Mouse (Mus musculus) adrenal gland, postnatal 10 days (tissue): Measurements from ENCODE around the gene Ccl21a. TPM values are rescaled to one million over a fixed set of nuclear protein-coding genes. Genes with fewer than 3 reads are reported as not detected.
"Not testable (repeated sequence)": the region's sequence is repeated elsewhere in the genome, so short reads cannot be mapped to it uniquely, and the experiment has no call there.

Experiments used
- DNase-seq: peaks from one replicate; pipeline ENCODE4 v3.0.0; 2021; ENCODE audit warnings: mixed read lengths
- long read RNA-seq, 2 experiments: library from polyadenylated mRNA; stranded (forward); transcript quantifications; one replicate each; pipeline ENCODE4 v2.0.0; 2021
- total RNA-seq, 2 experiments: library from RNA; stranded (reverse); gene quantifications; 2 replicates each; pipeline ENCODE4 v1.2.3; 2021

Ccl21a gene
- 10 to 100 TPM; 43.1 to 45.7 TPM for total RNA-seq
- long read RNA-seq, experiment 1, transcript Ccl21a-201 (4 exons, 870 nt) = major isoform, 16 of 19 reads
- long read RNA-seq, experiment 1, partial matches to known transcripts = 3 of 19 reads
- long read RNA-seq, experiment 1, other reads (novel, unspliced or antisense) = 0 of 19 reads
- long read RNA-seq, experiment 2, partial matches to known transcripts = 0 of 3 reads
- long read RNA-seq, experiment 2, other reads (novel, unspliced or antisense) = 0 of 3 reads

DNA sequence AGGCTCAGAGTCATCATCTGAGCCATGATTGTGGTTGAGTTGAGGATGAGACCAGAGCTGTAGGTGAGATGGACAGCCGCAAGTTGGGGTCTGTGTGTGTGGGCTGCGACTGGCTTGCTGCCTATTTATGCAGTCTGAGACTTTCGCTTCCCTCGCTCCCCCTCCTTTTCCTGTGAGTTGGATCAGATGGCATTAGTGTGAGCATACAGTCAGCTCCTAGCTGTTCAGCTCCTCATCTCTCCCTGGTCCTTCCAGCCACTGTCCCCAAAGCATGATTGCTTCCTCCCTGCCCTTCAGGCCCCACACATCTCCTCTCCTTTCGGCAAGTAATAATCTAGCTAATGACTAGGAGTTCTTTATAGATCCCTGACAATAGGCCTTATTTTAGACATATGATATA, at the start of gene Ccl21a:
Gene Ccl21a (minus strand): TSS at position 101 of the 400 bp plus-strand sequence.
- DNase-seq = not testable (repeated sequence)

DNA sequence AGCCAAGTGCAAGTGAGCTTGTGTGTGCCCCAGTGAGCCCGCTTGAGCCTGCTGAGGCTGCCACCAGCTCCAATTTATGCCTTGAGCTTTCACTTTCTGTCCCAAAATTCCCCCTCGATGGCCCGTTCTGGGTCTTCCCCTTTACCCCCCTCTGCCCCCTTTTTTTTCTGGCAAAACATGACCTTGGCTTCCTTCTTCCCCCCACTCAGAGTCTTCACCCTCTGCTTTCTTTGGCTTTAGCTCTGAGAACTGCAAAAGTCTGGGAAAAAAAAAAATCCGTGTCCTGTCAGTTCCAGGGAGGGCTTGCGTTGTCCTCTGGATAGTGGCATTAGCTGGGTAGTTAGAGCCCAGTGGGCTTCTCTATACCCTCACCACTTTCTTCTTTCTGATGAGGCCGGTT, 17.3 kb downstream of the Ccl21a start, which contains the start of gene Ccl19:
Gene Ccl19 (minus strand): TSS at position 101 of the 400 bp plus-strand sequence.
- not testable (repeated sequence) for DNase-seq

GRCm38 (mm10) chr4:42735245-42735644, 38.5 kb downstream of the Ccl21a start, which contains the start of gene 4930578G10Rik:
TSS of gene 4930578G10Rik (plus strand) at chr4:42735545.
- not testable (repeated sequence) for DNase-seq

Other genes with a start within 250 kb of the Ccl21a start
- gene Fam205a2, start 245.8 kb downstream of the Ccl21a start, total RNA-seq = not detected
- not detected for gene Gm10591, start 161.8 kb downstream of the Ccl21a start, total RNA-seq
- 10 to 100 TPM; 15.0 to 15.3 TPM for gene Gm2564, start 144.3 kb downstream of the Ccl21a start, total RNA-seq
- 1 to 10 TPM in 1 of 2 experiments, not detected in 1; 4.3 TPM for gene Ccl27b, start 118.7 kb downstream of the Ccl21a start, total RNA-seq
- gene Il11ra2, start 112.1 kb downstream of the Ccl21a start, total RNA-seq = not detected
- under 1 TPM in 1 of 2 experiments, not detected in 1; 0.51 TPM for gene 4930578G10Rik, start 38.4 kb downstream of the Ccl21a start, total RNA-seq
- gene Ccl19, start 17.4 kb downstream of the Ccl21a start, total RNA-seq = 1 to 10 TPM; 4.8 to 5.2 TPM
- not detected for gene Fam205a1, start 79.9 kb upstream of the Ccl21a start, total RNA-seq
- gene Gm12394, start 82.8 kb upstream of the Ccl21a start, total RNA-seq = not detected
- not detected for gene Fam205c, start 100.2 kb upstream of the Ccl21a start, total RNA-seq
- 1 to 10 TPM; 2.4 to 6.3 TPM for gene Phf24, start 142.7 kb upstream of the Ccl21a start, total RNA-seq
- 10 to 100 TPM; 19.4 to 20.4 TPM for gene Dnajb5, start 175.8 kb upstream of the Ccl21a start, total RNA-seq
- not detected for gene 1700022I11Rik, start 195.6 kb upstream of the Ccl21a start, total RNA-seq
- 100 to 1,000 TPM; 238 to 252 TPM for gene Vcp, start 226.5 kb upstream of the Ccl21a start, total RNA-seq
- 10 to 100 TPM in 1 of 2 experiments, 1 to 10 TPM in 1; 7.3 to 11.7 TPM for gene Fancg, start 236.5 kb upstream of the Ccl21a start, total RNA-seq